Mouse (Mus musculus) heart, adult 2 months (tissue): ENCODE data around the gene Slc17a2. TPM values are rescaled to one million over a fixed set of nuclear protein-coding genes. Genes with fewer than 3 reads are reported as not detected.

Experiments
- DNase-seq, 2 experiments: peaks; one replicate each; pipeline ENCODE4 v3.0.0; 2021
- H3K27ac ChIP-seq: fragments of 200-600 bp; 2 replicates; pipeline ENCODE4 v1.8.1; 2022
- H3K27me3 ChIP-seq: fragments of 200-500 bp; 2 replicates; pipeline ENCODE4 v1.6.1; 2012; ENCODE audit warnings: mild to moderate bottlenecking, low read length, inconsistent platforms, mixed read lengths; ENCODE audit not compliant: control insufficient read depth, insufficient read depth
- H3K36me3 ChIP-seq: fragments of 200-500 bp; 2 replicates; pipeline ENCODE4 v1.6.1; 2012; ENCODE audit warnings: low read length, inconsistent platforms; ENCODE audit not compliant: control insufficient read depth, insufficient read depth
- H3K4me1 ChIP-seq: fragments of 200-500 bp; 2 replicates; pipeline ENCODE4 v1.6.1; 2011; ENCODE audit warnings: low read length; ENCODE audit not compliant: control insufficient read depth, insufficient read depth
- H3K4me3 ChIP-seq: fragments of 200-600 bp; 2 replicates; pipeline ENCODE4 v1.8.1; 2022
- H3K79me2 ChIP-seq: fragments of 200-500 bp; replicated peaks from 2 replicates; pipeline ENCODE4 v1.6.1; 2012; ENCODE audit warnings: mild to moderate bottlenecking, inconsistent platforms, low read length, moderate library complexity, mixed read lengths; ENCODE audit not compliant: control insufficient read depth, insufficient read depth
- H3K9ac ChIP-seq: fragments of 200-500 bp; 2 replicates; pipeline ENCODE4 v1.6.1; 2012; ENCODE audit warnings: low read depth, mild to moderate bottlenecking, control low read depth, inconsistent platforms, low read length, mixed read lengths
- CTCF ChIP-seq: fragments of 200-600 bp; IDR thresholded peaks from 2 replicates; pipeline ENCODE4 v1.8.1; 2022; ENCODE audit warnings: antibody characterized with exemption, mild to moderate bottlenecking, moderate library complexity
- EP300 ChIP-seq: fragments of 200-500 bp; IDR thresholded peaks from 2 replicates; pipeline ENCODE4 v1.6.1; 2011; ENCODE audit warnings: low read depth, low read length, control low read depth; ENCODE audit not compliant: insufficient read depth
- POLR2A ChIP-seq: fragments of 200-500 bp; IDR thresholded peaks from 2 replicates; pipeline ENCODE4 v1.6.1; 2011; ENCODE audit warnings: mild to moderate bottlenecking, low read depth, low read length, control low read depth; ENCODE audit not compliant: insufficient read depth
- WGBS: fragments of 180-500 bp; shearing (Covaris S2); methylation state at CpG from one replicate; pipeline ENCODE4 v1.1.7; 2018; 5-methylcytosine and 5-hydroxymethylcytosine counted together
- intact Hi-C: fragments of 180-260 bp; cut with DNase I; formaldehyde crosslinking; loops from one replicate; pipeline ENCODE4 v1.15.1; 2025
- polyA plus RNA-seq: library from polyadenylated mRNA; depleted of rRNA; stranded (reverse); fragments of >200 nt; gene quantifications from 2 replicates; pipeline ENCODE4 v1.2.3, GENCODE M21; 2012
- total RNA-seq, 2 experiments: library from RNA; stranded (reverse); gene quantifications; 2 replicates each; pipeline ENCODE4 v1.2.3; 2021

Gene Slc17a2
- total and polyA plus RNA-seq, 3 experiments: 0.06 TPM; not detected in 2

GRCm38 (mm10) chr13:23772561-23773313 is 34.1 kb upstream of the Slc17a2 start:
- Histone ChIP-seq H3K79me2 (no peaks in the 10 kb centered on the region), H3K4me3 (no peak overlapping the region), H3K36me3 (no peaks in the 10 kb centered on the region), H3K4me1 (peaks cover 1% of the 10 kb centered on the region; the same call in 1 of the 2 replicates), H3K9ac (no peak overlapping the region), H3K27ac (no peak overlapping the region), H3K27me3 (no peaks in the 10 kb centered on the region)
- intact Hi-C loops: no loop called here
- DNase-seq: peak; percentile 24 to 37
- TF ChIP-seq CTCF: no peak
- no peak for TF ChIP-seq EP300
- TF ChIP-seq POLR2A: no peak
- whole genome bisulfite sequencing: 13% methylated on average over 21 of the region's 21 CpGs

GRCm38 (mm10) chr13:23778339-23778738 is 28.5 kb upstream of the Slc17a2 start:
- no peaks in the 10 kb centered on the region for H3K79me2 ChIP-seq
- H3K27me3 ChIP-seq: no peaks in the 10 kb centered on the region
- H3K4me1 ChIP-seq: no peaks in the 10 kb centered on the region
- DNase-seq: no peak
- H3K4me3 ChIP-seq: no peak overlapping the region
- intact Hi-C loops: no loop called here
- no peak overlapping the region for H3K27ac ChIP-seq
- no peak overlapping the region for H3K9ac ChIP-seq
- H3K36me3 ChIP-seq: no peaks in the 10 kb centered on the region
- WGBS: 90% methylated on average over 7 of the region's 7 CpGs
- TF ChIP-seq POLR2A (no peak), CTCF (no peak), EP300 (no peak)

DNA sequence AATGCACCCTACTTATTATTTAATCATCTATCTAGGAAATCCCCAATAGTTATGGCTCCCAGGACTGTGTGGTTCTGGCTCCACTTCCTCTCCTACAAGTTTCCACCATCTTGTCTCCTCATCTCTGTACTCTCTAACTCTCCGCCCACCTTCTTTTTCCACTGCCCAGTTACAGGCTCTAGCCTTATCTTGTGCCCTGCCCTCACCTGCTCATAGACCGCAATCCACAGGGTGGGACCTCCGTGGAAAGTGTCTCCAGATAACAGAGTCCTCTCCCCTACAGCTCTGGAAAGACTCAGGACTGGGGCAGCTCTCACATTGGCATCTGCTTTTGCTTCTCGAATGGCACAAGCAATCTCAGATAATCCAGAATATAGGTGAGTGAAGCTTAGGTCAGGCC is 27.8 kb upstream of the Slc17a2 start:
- Histone ChIP-seq H3K9ac (no peak overlapping the region), H3K79me2 (no peaks in the 10 kb centered on the region), H3K27ac (no peak overlapping the region), H3K27me3 (no peaks in the 10 kb centered on the region), H3K4me3 (no peak overlapping the region), H3K36me3 (no peaks in the 10 kb centered on the region), H3K4me1 (no peaks in the 10 kb centered on the region)
- TF ChIP-seq CTCF (no peak), POLR2A (no peak), EP300 (no peak)
- no peak for DNase-seq
- 72% methylated on average over 4 of the region's 4 CpGs for WGBS
- intact Hi-C loops: no loop called here

GRCm38 (mm10) chr13:23792520-23792919 is 14.3 kb upstream of the Slc17a2 start:
- no peaks in the 10 kb centered on the region for H3K27me3 ChIP-seq
- TF ChIP-seq EP300: no peak
- peak; percentile 93; the same call in 1 of the 2 replicates for TF ChIP-seq CTCF
- TF ChIP-seq POLR2A: no peak
- H3K79me2 ChIP-seq: no peaks in the 10 kb centered on the region
- DNase-seq: peak in 1 of 2 experiments; percentile 8
- no peak overlapping the region for H3K9ac ChIP-seq
- intact Hi-C loops: loop anchor here (5.0 kb wide), 1 partner anchor 505 kb away; no protein-coding TSS in a partner anchor
- WGBS: 41% methylated on average over 2 of the region's 2 CpGs
- H3K4me1 ChIP-seq: no peaks in the 10 kb centered on the region
- no peaks in the 10 kb centered on the region for H3K36me3 ChIP-seq
- H3K27ac ChIP-seq: no peak overlapping the region
- no peak overlapping the region for H3K4me3 ChIP-seq

GRCm38 (mm10) chr13:23799405-23799804 is 7.4 kb upstream of the Slc17a2 start:
- intact Hi-C loops: no loop called here
- Histone ChIP-seq H3K27me3 (no peaks in the 10 kb centered on the region), H3K27ac (no peak overlapping the region), H3K79me2 (no peaks in the 10 kb centered on the region), H3K4me1 (no peaks in the 10 kb centered on the region), H3K36me3 (no peaks in the 10 kb centered on the region), H3K9ac (no peak overlapping the region), H3K4me3 (no peak overlapping the region)
- WGBS: 68% methylated on average over 5 of the region's 5 CpGs
- TF ChIP-seq POLR2A (no peak), EP300 (no peak), CTCF (no peak)
- DNase-seq: no peak

DNA sequence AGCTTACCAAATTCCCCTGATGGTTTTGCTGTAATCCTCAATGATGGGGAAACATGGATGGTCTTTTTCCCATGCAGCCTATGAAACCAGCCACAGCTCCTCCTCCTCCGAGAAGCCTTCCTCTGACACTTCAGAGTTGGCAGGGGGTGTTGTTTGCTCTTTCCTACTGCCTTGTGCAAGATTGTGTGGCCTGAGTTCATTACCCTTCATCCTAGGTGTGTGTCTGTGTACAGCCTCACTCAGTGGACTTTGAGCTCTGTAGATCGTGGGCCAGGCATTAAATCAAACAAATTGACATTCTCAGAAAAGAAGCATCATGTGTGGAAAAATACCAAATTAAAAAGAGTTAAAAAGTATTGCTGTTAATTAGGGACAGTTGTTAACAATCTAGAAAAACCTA is 2.3 kb upstream of the Slc17a2 start:
- Histone ChIP-seq H3K79me2 (no peaks in the 10 kb centered on the region), H3K4me3 (no peak overlapping the region), H3K4me1 (no peaks in the 10 kb centered on the region), H3K27me3 (no peaks in the 10 kb centered on the region), H3K27ac (no peak overlapping the region), H3K36me3 (no peaks in the 10 kb centered on the region), H3K9ac (no peak overlapping the region)
- TF ChIP-seq EP300: no peak
- TF ChIP-seq CTCF: no peak
- TF ChIP-seq POLR2A: no peak
- DNase-seq: no peak
- WGBS: 80% methylated on average over 2 of the region's 2 CpGs
- intact Hi-C loops: no loop called here
